Mouse (Mus musculus) heart, embryonic 12.5 days (tissue): ENCODE results near the gene BC052040. TPM values are rescaled to one million over a fixed set of nuclear protein-coding genes. Genes with fewer than 3 reads are reported as not detected.
A peak's percentile ranks its signal among the peaks of the same experiment; 100 is the strongest.

ENCODE experiments used
- ATAC-seq: fragments of 200-750 bp; cut with Nextera tagmentation; 2 replicates; pipeline ENCODE4 v1.8.0; 2017; ENCODE audit warnings: moderate TSS enrichment, moderate library complexity; ENCODE audit not compliant: insufficient number of reproducible peaks, low FRiP score
- H3K27ac ChIP-seq: fragments of 300-500 bp; sonication (generic); 2 replicates; pipeline ENCODE4 v1.5.1; 2016; ENCODE audit warnings: mild to moderate bottlenecking, moderate library complexity; ENCODE audit not compliant: poor library complexity, severe bottlenecking
- H3K27me3 ChIP-seq: fragments of 300-500 bp; sonication (generic); replicated peaks from 2 replicates; pipeline ENCODE4 v1.6.1; 2016; ENCODE audit warnings: mild to moderate bottlenecking, moderate library complexity
- H3K36me3 ChIP-seq: fragments of 300-500 bp; sonication (generic); 2 replicates; pipeline ENCODE4 v1.6.1; 2016; ENCODE audit warnings: mild to moderate bottlenecking, moderate library complexity
- H3K4me1 ChIP-seq: fragments of 300-500 bp; sonication (generic); replicated peaks from 2 replicates; pipeline ENCODE4 v1.6.1; 2016; ENCODE audit warnings: mild to moderate bottlenecking
- H3K4me2 ChIP-seq: fragments of 300-500 bp; sonication (generic); 2 replicates; pipeline ENCODE4 v1.6.1; 2016; ENCODE audit warnings: mild to moderate bottlenecking, moderate library complexity
- H3K4me3 ChIP-seq: fragments of 300-500 bp; sonication (generic); 2 replicates; pipeline ENCODE4 v1.5.1; 2016; ENCODE audit warnings: mild to moderate bottlenecking
- H3K9ac ChIP-seq: fragments of 300-500 bp; sonication (generic); 2 replicates; pipeline ENCODE4 v1.6.1; 2016; ENCODE audit warnings: mild to moderate bottlenecking, moderate library complexity
- H3K9me3 ChIP-seq: fragments of 300-500 bp; sonication (generic); replicated peaks from 2 replicates; pipeline ENCODE4 v1.6.1; 2016; ENCODE audit warnings: mild to moderate bottlenecking, moderate library complexity
- WGBS: fragments of 180-500 bp; shearing (Covaris S2); methylation state at CpG from one replicate; pipeline ENCODE4 v1.1.7; 2016; 5-methylcytosine and 5-hydroxymethylcytosine counted together
- polyA plus RNA-seq: library from polyadenylated mRNA; unstranded; fragments of >200 nt; fragmentation: Nextera tagmentation; extraction: Ambion mirVana; gene quantifications from 2 replicates; pipeline ENCODE4 v1.2.1, GENCODE M21; 2016

Gene BC052040
- polyA plus RNA-seq = 18.4 and 20.6 TPM in 2 replicates

DNA sequence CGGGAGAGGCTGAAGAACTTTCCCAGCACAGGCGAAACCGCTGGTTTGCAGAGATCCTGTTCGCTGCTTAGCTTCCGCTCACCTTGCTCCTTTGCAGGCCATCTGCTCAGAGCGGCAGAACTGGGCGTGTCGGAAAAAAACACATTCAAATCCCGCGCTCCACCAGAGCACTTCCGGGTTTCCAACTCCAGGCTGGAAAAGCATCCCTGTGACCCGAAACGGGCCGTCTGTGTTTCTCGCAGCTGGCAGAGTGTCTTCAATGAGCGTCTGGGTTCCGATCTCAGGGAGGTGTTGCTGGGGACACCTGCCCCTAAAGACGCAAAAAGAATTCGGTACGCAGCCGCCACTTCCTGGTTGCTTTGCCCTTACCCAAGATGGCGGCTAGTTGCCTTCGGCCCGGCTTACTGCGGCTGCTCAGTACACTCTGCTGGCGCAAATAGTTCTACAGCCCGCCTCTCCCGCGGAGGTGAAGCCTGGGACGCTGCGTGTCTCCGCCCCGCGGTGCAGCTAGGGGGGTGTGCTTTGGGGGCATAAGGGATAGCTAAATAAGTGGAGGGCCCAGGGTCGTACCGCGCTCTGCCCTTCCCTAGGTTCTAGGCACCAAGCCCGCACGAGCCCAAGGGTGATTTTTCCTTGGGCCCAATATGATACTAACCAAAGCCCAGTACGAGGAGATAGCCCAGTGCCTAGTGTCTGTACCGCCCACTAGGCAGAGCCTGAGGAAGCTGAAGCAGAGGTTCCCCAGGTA lies at the start of gene BC052040:
BC052040 (plus strand) TSS at position 476 of the 748 bp plus-strand sequence.
- under 1% methylated on average over 41 of the region's 41 CpGs for WGBS
- no peaks in the 10 kb centered on the region for H3K36me3 ChIP-seq
- ATAC-seq = peak; percentile 97
- H3K9me3 ChIP-seq = no peaks in the 10 kb centered on the region
- no peaks in the 10 kb centered on the region for H3K27me3 ChIP-seq
- H3K27ac ChIP-seq = peak within 1 kb of the TSS; percentile 67
- peak within 1 kb of the TSS; percentile 73 for H3K9ac ChIP-seq
- peak within 1 kb of the TSS; percentile 70 for H3K4me3 ChIP-seq
- peaks cover 24% of the 10 kb centered on the region for H3K4me1 ChIP-seq
- H3K4me2 ChIP-seq = peak within 1 kb of the TSS; percentile 75

- Histone ChIP-seq H3K27me3 (no peaks in the 10 kb centered on the region), H3K9me3 (no peaks in the 10 kb centered on the region), H3K36me3 (no peaks in the 10 kb centered on the region), H3K4me2 (no peak overlapping the region), H3K9ac (no peak overlapping the region), H3K4me3 (no peak overlapping the region), H3K4me1 (no peaks in the 10 kb centered on the region), H3K27ac (no peak overlapping the region)
- ATAC-seq = no peak
- 59% methylated on average over 13 of the region's 13 CpGs for WGBS
Observed at GRCm38 (mm10) chr2:115538009-115538690, 43.4 kb upstream of the BC052040 start.

DNA sequence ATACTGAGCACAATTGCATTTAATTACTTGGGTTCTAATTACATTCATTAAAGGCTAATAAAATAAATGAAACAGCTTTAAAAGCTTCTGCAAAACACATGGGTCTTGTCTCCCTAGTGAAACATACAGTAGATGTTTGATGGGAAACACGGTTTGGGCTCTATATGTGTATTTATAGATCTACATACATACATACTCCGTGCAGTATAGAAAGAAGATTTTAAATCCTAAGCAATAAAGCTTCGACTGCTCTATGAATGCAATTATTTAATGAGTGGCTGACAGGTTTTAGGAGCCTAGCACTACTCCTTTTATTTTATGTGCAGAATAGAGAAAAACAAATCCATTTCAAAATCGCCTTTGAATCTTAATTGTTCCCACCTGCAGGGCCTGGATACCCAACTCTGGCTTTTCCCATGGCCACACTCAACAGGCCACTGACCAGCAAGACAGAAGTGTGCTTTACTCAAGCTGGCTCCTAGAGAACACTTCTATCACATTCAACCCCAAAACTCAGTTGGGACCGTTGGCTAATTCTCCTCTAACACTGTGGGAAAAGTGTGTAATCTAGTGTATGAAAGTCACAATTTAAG lies 42.7 kb upstream of the BC052040 start:
- 72% methylated on average over 5 of the region's 5 CpGs for WGBS
- no peaks in the 10 kb centered on the region for H3K4me1 ChIP-seq
- ATAC-seq = no peak

GRCm38 (mm10) chr2:115539731-115540130 lies 41.8 kb upstream of the BC052040 start:
- Histone ChIP-seq H3K9ac (no peak overlapping the region), H3K4me3 (no peak overlapping the region), H3K36me3 (no peaks in the 10 kb centered on the region), H3K27ac (no peak overlapping the region), H3K9me3 (no peaks in the 10 kb centered on the region), H3K4me1 (no peaks in the 10 kb centered on the region), H3K4me2 (no peak overlapping the region), H3K27me3 (no peaks in the 10 kb centered on the region)
- 78% methylated on average over 5 of the region's 5 CpGs for WGBS
- no peak for ATAC-seq

More for the DNA sequence above, 42.7 kb upstream of the BC052040 start:
- Histone ChIP-seq H3K4me3 (no peak overlapping the region), H3K9ac (no peak overlapping the region), H3K27ac (no peak overlapping the region), H3K9me3 (no peaks in the 10 kb centered on the region), H3K36me3 (no peaks in the 10 kb centered on the region), H3K27me3 (no peaks in the 10 kb centered on the region), H3K4me2 (no peak overlapping the region)

- no peaks in the 10 kb centered on the region for H3K36me3 ChIP-seq
- no peak overlapping the region for H3K27ac ChIP-seq
- no peaks in the 10 kb centered on the region for H3K4me1 ChIP-seq
- H3K27me3 ChIP-seq = no peaks in the 10 kb centered on the region
- H3K4me3 ChIP-seq = no peak overlapping the region
- no peak overlapping the region for H3K9ac ChIP-seq
- ATAC-seq = no peak
- no peak overlapping the region for H3K4me2 ChIP-seq
- 76% methylated on average over 11 of the region's 11 CpGs for WGBS
- no peaks in the 10 kb centered on the region for H3K9me3 ChIP-seq
Observed at GRCm38 (mm10) chr2:115542401-115543123, 39.0 kb upstream of the BC052040 start.

- Histone ChIP-seq H3K4me3 (no peak overlapping the region), H3K4me2 (no peak overlapping the region), H3K27ac (no peak overlapping the region), H3K36me3 (no peaks in the 10 kb centered on the region), H3K4me1 (no peaks in the 10 kb centered on the region), H3K9ac (no peak overlapping the region), H3K27me3 (no peaks in the 10 kb centered on the region), H3K9me3 (no peaks in the 10 kb centered on the region)
- ATAC-seq = no peak
- WGBS = 84% methylated on average over 4 of the region's 4 CpGs
Observed at GRCm38 (mm10) chr2:115543212-115543611, 38.3 kb upstream of the BC052040 start.

GRCm38 (mm10) chr2:115551901-115552300 lies 29.6 kb upstream of the BC052040 start:
- Histone ChIP-seq H3K4me3 (no peak overlapping the region), H3K27me3 (no peaks in the 10 kb centered on the region), H3K27ac (no peak overlapping the region), H3K36me3 (no peaks in the 10 kb centered on the region), H3K9ac (no peak overlapping the region), H3K9me3 (no peaks in the 10 kb centered on the region), H3K4me2 (no peak overlapping the region), H3K4me1 (no peaks in the 10 kb centered on the region)
- WGBS = 67% methylated on average over 3 of the region's 3 CpGs
- ATAC-seq = no peak

DNA sequence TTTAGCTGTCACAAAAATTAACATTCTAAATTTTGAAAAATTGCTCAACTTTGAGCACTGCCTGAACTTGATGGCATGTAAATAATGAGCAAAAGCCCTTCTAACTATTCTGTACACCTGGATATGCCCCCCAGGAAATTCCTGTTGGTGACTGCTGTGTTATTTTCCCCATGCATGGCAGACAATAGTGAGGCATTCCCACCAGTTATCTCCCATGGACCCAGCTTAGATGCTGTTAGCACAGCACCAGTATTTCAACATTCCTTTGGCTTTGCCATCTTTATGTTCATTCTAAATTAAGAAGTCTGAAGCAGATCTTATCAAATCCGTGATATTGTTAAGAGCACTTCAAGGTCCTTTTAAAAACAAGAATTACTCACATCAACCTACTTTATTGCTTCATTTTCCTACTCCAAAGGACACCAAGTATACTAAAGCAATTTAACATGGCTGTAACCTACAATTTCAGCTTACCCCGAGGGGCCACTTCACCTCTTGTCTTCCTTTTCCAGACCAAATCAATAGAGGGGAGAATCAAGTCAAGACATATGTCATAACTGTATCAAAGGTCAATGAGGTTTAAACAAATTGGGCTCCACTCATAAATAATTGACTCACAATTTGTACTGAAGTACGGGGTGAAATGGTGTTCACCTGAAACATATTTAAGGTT lies 19.2 kb upstream of the BC052040 start:
- Histone ChIP-seq H3K9me3 (no peaks in the 10 kb centered on the region; the same call in 1 of the 2 replicates), H3K4me1 (no peaks in the 10 kb centered on the region), H3K4me3 (no peak overlapping the region), H3K9ac (no peak overlapping the region), H3K36me3 (no peaks in the 10 kb centered on the region), H3K4me2 (no peak overlapping the region), H3K27ac (no peak overlapping the region), H3K27me3 (no peaks in the 10 kb centered on the region)
- WGBS = 69% methylated on average over 3 of the region's 3 CpGs
- no peak for ATAC-seq

DNA sequence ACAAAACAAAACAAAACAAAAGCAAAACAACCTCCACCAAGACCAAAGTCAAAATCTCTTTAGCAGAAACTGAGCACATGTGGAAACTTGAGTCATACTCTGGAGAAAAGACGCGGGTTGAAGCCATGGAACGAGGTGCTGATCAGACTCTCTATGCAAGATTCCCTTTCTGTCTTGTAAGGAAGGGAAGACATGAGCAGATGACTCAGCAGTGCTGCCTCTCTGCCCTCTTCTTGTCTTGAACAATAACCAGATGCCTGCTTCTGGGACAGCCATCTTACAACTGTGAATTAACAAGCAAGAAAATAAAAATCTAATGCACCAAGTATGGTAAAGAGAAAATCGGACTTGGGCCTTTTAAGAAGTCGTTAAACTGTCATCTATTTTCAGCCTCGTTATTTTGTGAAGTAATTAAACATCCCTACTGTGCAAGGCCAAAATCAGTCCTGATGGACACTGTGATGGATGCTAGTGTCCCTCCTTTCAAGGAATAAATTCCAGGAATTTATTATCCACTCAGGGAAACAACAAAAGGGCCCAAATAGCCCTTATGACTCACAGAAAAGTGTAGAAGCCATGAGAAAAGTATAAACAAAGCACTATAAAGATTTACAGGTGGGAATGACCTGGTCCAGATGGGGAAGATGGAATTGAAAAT lies 18.0 kb upstream of the BC052040 start:
- no peak for ATAC-seq
- Histone ChIP-seq H3K27ac (no peak overlapping the region), H3K36me3 (no peaks in the 10 kb centered on the region), H3K4me1 (no peaks in the 10 kb centered on the region), H3K9me3 (no peaks in the 10 kb centered on the region; the same call in 1 of the 2 replicates), H3K4me2 (no peak overlapping the region), H3K9ac (no peak overlapping the region), H3K4me3 (no peak overlapping the region), H3K27me3 (no peaks in the 10 kb centered on the region)
- 69% methylated on average over 6 of the region's 6 CpGs for WGBS

DNA sequence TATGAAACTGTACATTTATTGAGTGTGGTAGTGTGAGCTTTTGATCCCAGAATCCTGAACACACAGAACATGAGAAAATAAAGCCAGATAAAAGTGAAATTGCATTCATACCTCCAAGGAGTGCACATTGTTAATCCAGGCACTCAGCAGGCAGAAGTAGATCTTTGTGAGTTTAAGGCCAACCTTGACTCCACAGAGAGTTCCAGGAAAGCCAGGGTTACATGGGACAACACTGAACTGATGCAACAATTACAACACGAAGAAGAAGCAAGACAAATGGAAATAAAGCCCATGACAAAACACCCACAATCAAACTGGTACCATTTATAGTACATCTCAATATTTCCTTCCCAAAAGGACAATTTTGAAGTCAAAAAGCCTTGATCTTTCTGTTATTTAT lies 9.5 kb upstream of the BC052040 start:
- H3K9ac ChIP-seq = no peak overlapping the region
- H3K9me3 ChIP-seq = no peaks in the 10 kb centered on the region
- 78% methylated on average over 1 of the region's 1 CpGs for WGBS
- no peak overlapping the region for H3K4me2 ChIP-seq
- no peak overlapping the region for H3K4me3 ChIP-seq
- no peak for ATAC-seq
- no peaks in the 10 kb centered on the region for H3K27me3 ChIP-seq
- H3K36me3 ChIP-seq = no peaks in the 10 kb centered on the region
- peaks cover 5% of the 10 kb centered on the region; the same call in 1 of the 2 replicates for H3K4me1 ChIP-seq
- H3K27ac ChIP-seq = no peak overlapping the region
